Mouse (Mus musculus): ENCODE measurements around the gene Manf.
A peak's percentile ranks its signal among the peaks of the same experiment; 100 is the strongest.

GRCm38 (mm10) chr9:106892552-106892875 is 735 bp upstream of the Manf start:
- TF ChIP-seq CTCF (IDR thresholded peaks at IDR 0.05; ENCODE audit: borderline replicate concordance, extremely low read depth, insufficient read depth, insufficient read length) (no peak), POLR2A (IDR thresholded peaks at IDR 0.05; ENCODE audit: borderline replicate concordance, extremely low read depth, insufficient read depth, insufficient read length, poor library complexity, severe bottlenecking) (0 out of 2 replicates have a peak, but pooled peaks have one; percentile 8)
